Mouse (Mus musculus) adipocyte (in vitro differentiated cells): Measurements from ENCODE around the gene Scn10a.
A peak's percentile ranks its signal among the peaks of the same experiment; 100 is the strongest.

Source experiments
- DNase-seq: peaks from one replicate; pipeline ENCODE4 v3.0.0-alpha.2; 2016; ENCODE audit warnings: low spot score

Scn10a gene

GRCm38 (mm10) chr9:119575732-119576131 lies 143.4 kb downstream of the Scn10a start:
- no peak for DNase-seq

GRCm38 (mm10) chr9:119574366-119574765 lies 144.8 kb downstream of the Scn10a start:
- DNase-seq: no peak

GRCm38 (mm10) chr9:119573009-119573408 lies 146.1 kb downstream of the Scn10a start:
- DNase-seq: no peak

- DNase-seq: no peak
Measured at GRCm38 (mm10) chr9:119571411-119571888, 147.7 kb downstream of the Scn10a start.

- no peak for DNase-seq
Measured at GRCm38 (mm10) chr9:119570652-119571051, 148.5 kb downstream of the Scn10a start.

GRCm38 (mm10) chr9:119568732-119569131 lies 150.4 kb downstream of the Scn10a start:
- no peak for DNase-seq

GRCm38 (mm10) chr9:119567800-119568199 lies 151.3 kb downstream of the Scn10a start:
- DNase-seq: no peak

- no peak for DNase-seq
Measured at GRCm38 (mm10) chr9:119566214-119566613, 152.9 kb downstream of the Scn10a start.

GRCm38 (mm10) chr9:119564803-119565202 lies 154.3 kb downstream of the Scn10a start:
- DNase-seq: no peak

GRCm38 (mm10) chr9:119563617-119564016 lies 155.5 kb downstream of the Scn10a start:
- DNase-seq: no peak

GRCm38 (mm10) chr9:119562256-119562655 lies 156.9 kb downstream of the Scn10a start:
- DNase-seq: no peak

GRCm38 (mm10) chr9:119561746-119562145 lies 157.4 kb downstream of the Scn10a start:
- peak; percentile 4 for DNase-seq

GRCm38 (mm10) chr9:119559537-119560276 lies 159.4 kb downstream of the Scn10a start:
- DNase-seq: no peak
